Comparison of ENCODE assay signal across 9 mouse cellular contexts in the genomic region with DNA sequence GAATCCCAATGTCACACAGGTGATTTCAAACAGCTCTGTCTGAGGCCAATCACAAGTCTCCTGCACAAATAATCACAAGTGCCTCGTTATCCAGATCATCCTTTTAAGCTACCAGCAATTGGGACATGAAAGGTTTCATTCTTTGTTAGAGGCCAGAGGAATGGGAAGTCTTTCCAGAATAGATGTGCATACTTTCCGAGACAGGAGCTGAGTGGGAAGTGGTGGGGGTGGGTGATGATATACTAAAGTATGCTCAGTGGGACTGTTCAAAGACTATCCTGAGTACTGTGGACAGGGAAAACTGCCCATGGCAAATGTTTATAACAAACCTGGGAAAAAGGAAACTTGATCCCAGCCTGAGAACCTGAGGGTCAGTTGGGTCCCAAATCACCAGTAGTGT. TPM values are rescaled to one million over a fixed set of nuclear protein-coding genes. Genes with fewer than 3 reads are reported as not detected.
A peak's percentile ranks its signal among the peaks of the same experiment; 100 is the strongest.
DNase-seq lines count a peak whose midpoint lies in the region; ATAC-seq and TF ChIP-seq lines count a peak whose summit lies in the region.
"Had no signal": no experiment of that assay in that cellular context is flagged by ENCODE, and none has a peak within 500 bp of the region (broad histone marks: within the 10 kb centered on the region; RNA-seq: fewer than 3 reads in every experiment).

No protein-coding gene starts in this region.

- no peak for TF ChIP-seq CTCF in kidney, adult 2 months (conservative IDR thresholded peaks at IDR 0.05; ENCODE audit: insufficient read depth, insufficient read length, low read depth, low read length)
- no peak for TF ChIP-seq CTCF in midbrain, postnatal 0 days (IDR thresholded peaks at IDR 0.05)
- no peak for TF ChIP-seq CTCF in cerebellum, adult 2 months (IDR thresholded peaks at IDR 0.05; ENCODE audit: borderline replicate concordance, insufficient read depth, low read depth, low read length)

- no peak overlapping the region for H3K4me3 ChIP-seq in kidney, adult 2 months (ENCODE audit: insufficient read depth, low read depth, low read length)
- H3K4me3 ChIP-seq in embryonic facial prominence, embryonic 12.5 days: peak overlapping the region; percentile 96
- peak overlapping the region; percentile 98 for H3K4me3 ChIP-seq in intestine, embryonic 14.5 days (ENCODE audit: low read depth, low read length)
- peak overlapping the region; percentile 100 for H3K4me3 ChIP-seq in midbrain, postnatal 0 days (ENCODE audit: low read depth, low read length)
- no peak overlapping the region for H3K4me3 ChIP-seq in cerebellum, adult 2 months (replicated peaks; ENCODE audit: insufficient read depth, low read depth, low read length)

- H3K27me3 ChIP-seq in kidney, adult 2 months (replicated peaks; ENCODE audit: control insufficient read depth, insufficient read depth, low read length): no peaks in the 10 kb centered on the region
- no peaks in the 10 kb centered on the region for H3K27me3 ChIP-seq in embryonic facial prominence, embryonic 12.5 days
- no peaks in the 10 kb centered on the region for H3K27me3 ChIP-seq in intestine, embryonic 14.5 days (replicated peaks; ENCODE audit: control insufficient read depth, insufficient read depth, low read length)
- no peaks in the 10 kb centered on the region for H3K27me3 ChIP-seq in midbrain, postnatal 0 days (ENCODE audit: insufficient read depth, low read length)
- H3K27me3 ChIP-seq in cerebellum, adult 2 months (ENCODE audit: control insufficient read depth, insufficient read depth, low read length): no peaks in the 10 kb centered on the region

- no peaks in the 10 kb centered on the region for H3K36me3 ChIP-seq in kidney, adult 2 months (ENCODE audit: control insufficient read depth, insufficient read depth, low read length)
- H3K36me3 ChIP-seq in embryonic facial prominence, embryonic 12.5 days: no peaks in the 10 kb centered on the region
- no peaks in the 10 kb centered on the region for H3K36me3 ChIP-seq in intestine, embryonic 14.5 days (ENCODE audit: control insufficient read depth, insufficient read depth, low read length)
- no peaks in the 10 kb centered on the region for H3K36me3 ChIP-seq in midbrain, postnatal 0 days (ENCODE audit: insufficient read depth, low read length)

- H3K4me2 ChIP-seq in embryonic facial prominence, embryonic 12.5 days (replicated peaks): peak overlapping the region; percentile 72
- peak overlapping the region; percentile 81 for H3K4me2 ChIP-seq in intestine, embryonic 14.5 days (ENCODE audit: low read length)
- H3K4me2 ChIP-seq in midbrain, postnatal 0 days (ENCODE audit: low read depth, low read length, poor library complexity, severe bottlenecking): peak overlapping the region; percentile 71

- no peak for DNase-seq in kidney, adult 2 months
- no peak for DNase-seq in kidney, adult 8-10 months
- no peak for DNase-seq in intestine, embryonic 14.5 days (ENCODE audit: low spot score)
- DNase-seq in midbrain, postnatal 0 days (ENCODE audit: low spot score): no peak
- no peak for DNase-seq in adrenal gland, postnatal 10 days
- no peak for DNase-seq in cerebellum, adult 2 months
- no peak for DNase-seq in spleen, postnatal 4 days (ENCODE audit: low spot score in 2 of 2)

- TF ChIP-seq POLR2A in kidney, adult 2 months (IDR thresholded peaks at IDR 0.05; ENCODE audit: low read depth, low read length): no peak
- no peak for TF ChIP-seq POLR2A in cerebellum, adult 2 months (IDR thresholded peaks at IDR 0.05; ENCODE audit: borderline replicate concordance, insufficient read depth, low read length)

- peak overlapping the region; percentile 97; the same call in 1 of the 2 replicates for H3K9ac ChIP-seq in embryonic facial prominence, embryonic 12.5 days
- H3K9ac ChIP-seq in intestine, embryonic 14.5 days (ENCODE audit: low read length): peak overlapping the region; percentile 99
- peak overlapping the region; percentile 99 for H3K9ac ChIP-seq in midbrain, postnatal 0 days (replicated peaks; ENCODE audit: low read length, poor library complexity, severe bottlenecking)

- WGBS in kidney, adult 2 months: 26% methylated on average over 2 of the region's 2 CpGs
- 1% methylated on average over 2 of the region's 2 CpGs for WGBS in embryonic facial prominence, embryonic 12.5 days
- 10% methylated on average over 2 of the region's 2 CpGs for WGBS in intestine, embryonic 14.5 days
- WGBS in midbrain, postnatal 0 days: under 1% methylated on average over 2 of the region's 2 CpGs
- 26% methylated on average over 2 of the region's 2 CpGs for WGBS in cerebellum, adult 2 months

- no peak for ATAC-seq in embryonic facial prominence, embryonic 12.5 days (ENCODE audit: insufficient number of reproducible peaks, insufficient read depth, low FRiP score, low TSS enrichment)
- no peak for ATAC-seq in intestine, embryonic 14.5 days (replicated peaks; ENCODE audit: low FRiP score, low TSS enrichment, low read depth)
- ATAC-seq in midbrain, postnatal 0 days (ENCODE audit: low FRiP score): no peak

- H3K27ac ChIP-seq in kidney, adult 2 months (ENCODE audit: insufficient read depth, low read depth, low read length): peak overlapping the region; percentile 27; the same call in 1 of the 2 replicates
- no peak overlapping the region for H3K27ac ChIP-seq in embryonic facial prominence, embryonic 12.5 days
- no peak overlapping the region for H3K27ac ChIP-seq in intestine, embryonic 14.5 days (ENCODE audit: low read depth)
- H3K27ac ChIP-seq in midbrain, postnatal 0 days (ENCODE audit: low read depth, low read length): no peak overlapping the region
- no peak overlapping the region for H3K27ac ChIP-seq in cerebellum, adult 2 months (ENCODE audit: insufficient read depth, low read length)

- no peaks in the 10 kb centered on the region for H3K9me3 ChIP-seq in embryonic facial prominence, embryonic 12.5 days
- H3K9me3 ChIP-seq in intestine, embryonic 14.5 days (ENCODE audit: control insufficient read depth, low read length): no peaks in the 10 kb centered on the region
- H3K9me3 ChIP-seq in midbrain, postnatal 0 days (ENCODE audit: low read length): no peaks in the 10 kb centered on the region
- H3K9me3 ChIP-seq: megakaryocyte, embryonic 14.5 days had no signal

- H3K4me1 ChIP-seq in kidney, adult 2 months (ENCODE audit: control insufficient read depth, insufficient read depth, low read length): peaks cover 18% of the 10 kb centered on the region
- peaks cover 26% of the 10 kb centered on the region for H3K4me1 ChIP-seq in embryonic facial prominence, embryonic 12.5 days
- peaks cover 33% of the 10 kb centered on the region for H3K4me1 ChIP-seq in intestine, embryonic 14.5 days (replicated peaks; ENCODE audit: control insufficient read depth, insufficient read depth, low read length)
- H3K4me1 ChIP-seq in midbrain, postnatal 0 days (ENCODE audit: insufficient read depth, low read length): no peaks in the 10 kb centered on the region; the same call in 1 of the 2 replicates
- H3K4me1 ChIP-seq in cerebellum, adult 2 months (ENCODE audit: control insufficient read depth, insufficient read depth, low read length): no peaks in the 10 kb centered on the region; the same call in 1 of the 2 replicates

RNA-seq across cellular contexts. Expression of gene Tspan3, which starts 5.8 kb away (rescaled TPM):
- polyA plus RNA-seq in kidney, adult 2 months (2012; rRNA removed): 320 and 328 TPM in 2 replicates
- polyA plus RNA-seq in embryonic facial prominence, embryonic 12.5 days (2016; fragmentation: Nextera tagmentation; extraction: Ambion mirVana): 468 and 479 TPM in 2 replicates
- 477 and 510 TPM in 2 replicates for polyA plus RNA-seq in intestine, embryonic 14.5 days (2014; fragmentation: Nextera tagmentation; extraction: Ambion mirVana)
- total RNA-seq in midbrain, postnatal 0 days (2014; rRNA removed): 452 and 511 TPM in 2 replicates
- 674 and 710 TPM in 2 replicates for polyA plus RNA-seq in midbrain, postnatal 0 days (2015; fragmentation: Nextera tagmentation; extraction: Ambion mirVana)
- total RNA-seq in adrenal gland, postnatal 10 days (2021): 100 to 1,000 TPM; 126 to 152 TPM
- 515 and 542 TPM in 2 replicates for polyA plus RNA-seq in cerebellum, adult 2 months (2012; rRNA removed)

Comparison
In these comparisons a context has a peak if more than half of its experiments do, and no peak if none do; other contexts are left out.
1. H3K4me3 ChIP-seq: peak in embryonic facial prominence, embryonic 12.5 days (single experiment), intestine, embryonic 14.5 days (single experiment) and midbrain, postnatal 0 days (single experiment); none in kidney, adult 2 months (single experiment) and cerebellum, adult 2 months (single experiment).
2. Peak in every context shown above with its lines, with median percentiles within 50 percentile points of each other: H3K4me2 ChIP-seq and H3K9ac ChIP-seq.